Mouse (Mus musculus): ENCODE data around the gene Ccng2.

DNA sequence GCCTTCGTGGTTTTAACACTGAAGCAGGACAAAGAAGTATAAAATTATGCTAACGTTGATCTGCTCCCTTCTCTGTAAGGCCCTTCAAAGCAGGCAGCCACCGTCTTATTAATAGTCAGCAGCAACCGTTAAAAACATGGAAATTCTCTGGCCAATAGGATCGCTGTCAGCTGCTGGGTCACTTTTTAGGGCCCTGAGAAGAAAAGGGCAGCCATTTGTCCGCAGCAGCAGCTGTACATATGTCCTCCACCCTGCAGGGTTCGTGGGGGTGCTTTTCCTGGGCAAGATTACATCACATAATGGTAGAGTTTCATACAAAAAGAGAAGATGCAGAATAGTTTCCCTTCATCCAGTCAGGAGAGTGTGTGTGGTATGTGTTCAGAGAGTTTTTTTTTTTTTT is 3.0 kb downstream of the Ccng2 start:
- TF ChIP-seq CTCF (IDR thresholded peaks at IDR 0.05; ENCODE audit: low read depth) (no peak), EP300 (IDR thresholded peaks at IDR 0.05; ENCODE audit: low read depth) (no peak)

Data from heart, postnatal 0 days (tissue).